Mouse (Mus musculus) testis, adult 2 months (tissue): ENCODE results near the gene Pygm.

Experiments used
- CTCF ChIP-seq: fragments of 200-500 bp; IDR thresholded peaks from 2 replicates; pipeline ENCODE4 v1.5.1; 2012; ENCODE audit warnings: low read depth, mild to moderate bottlenecking, inconsistent platforms, low read length, moderate library complexity; ENCODE audit not compliant: control insufficient read depth, insufficient read depth, insufficient replicate concordance
- POLR2A ChIP-seq: fragments of 200-500 bp; IDR thresholded peaks from 2 replicates; pipeline ENCODE4 v1.6.1; 2012; ENCODE audit warnings: low read depth, mild to moderate bottlenecking, inconsistent platforms, low read length, moderate library complexity; ENCODE audit not compliant: control insufficient read depth

DNA sequence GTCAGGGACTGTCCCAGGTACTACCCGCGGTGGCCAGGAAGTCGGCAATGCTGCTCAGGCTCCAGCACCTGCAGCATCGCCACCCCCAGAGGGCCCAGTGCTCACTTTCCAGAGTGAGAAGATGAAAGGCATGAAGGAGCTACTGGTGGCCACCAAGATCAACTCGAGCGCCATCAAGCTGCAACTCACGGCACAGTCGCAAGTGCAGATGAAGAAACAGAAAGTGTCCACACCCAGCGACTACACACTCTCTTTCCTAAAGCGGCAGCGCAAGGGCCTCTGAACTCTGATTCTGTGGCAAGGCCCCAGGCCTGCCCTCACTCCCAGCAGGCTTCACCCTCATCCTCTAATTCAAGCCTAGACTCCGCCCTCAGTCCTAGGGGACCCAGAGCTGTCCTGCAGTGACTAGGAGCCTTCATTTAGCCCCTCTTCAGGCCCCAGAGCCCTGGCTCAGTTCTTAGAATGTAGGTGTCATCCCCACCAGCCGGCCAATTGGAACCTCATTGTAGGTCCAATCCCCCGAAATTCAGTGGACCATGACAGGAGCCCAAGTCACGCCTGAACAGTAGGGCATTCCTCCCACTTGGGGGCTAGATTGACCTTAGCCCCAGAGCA, 44.2 kb upstream of the Pygm start:
- no peak for TF ChIP-seq CTCF
- TF ChIP-seq POLR2A: no peak
